Mouse (Mus musculus): ENCODE measurements around the gene Tas2r143.

DNA sequence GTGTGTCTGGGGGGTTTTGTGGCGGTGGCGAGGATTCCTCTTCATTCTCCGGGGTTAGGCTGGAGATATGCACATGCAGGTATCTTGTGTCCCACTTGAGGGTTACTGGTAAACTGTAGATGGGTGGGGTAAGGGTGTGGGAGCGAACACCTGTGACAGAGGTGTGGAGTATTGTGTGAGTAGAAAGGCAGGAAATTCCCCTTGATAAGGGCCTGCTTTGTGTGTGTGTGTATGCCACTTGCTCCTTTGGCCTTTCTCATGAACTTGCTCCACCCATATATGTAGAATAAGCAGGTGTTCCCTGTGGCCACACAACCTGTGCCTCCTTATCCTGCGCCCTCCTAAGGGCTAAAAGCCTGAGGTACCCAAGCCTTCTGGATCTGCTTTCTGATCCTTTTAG is 43.1 kb upstream of the Tas2r143 start:
- TF ChIP-seq CTCF (IDR thresholded peaks at IDR 0.05; ENCODE audit: low read depth) (no peak), EP300 (IDR thresholded peaks at IDR 0.05; ENCODE audit: low read depth) (no peak)

All from heart, postnatal 0 days (tissue).